In the genomic region with DNA sequence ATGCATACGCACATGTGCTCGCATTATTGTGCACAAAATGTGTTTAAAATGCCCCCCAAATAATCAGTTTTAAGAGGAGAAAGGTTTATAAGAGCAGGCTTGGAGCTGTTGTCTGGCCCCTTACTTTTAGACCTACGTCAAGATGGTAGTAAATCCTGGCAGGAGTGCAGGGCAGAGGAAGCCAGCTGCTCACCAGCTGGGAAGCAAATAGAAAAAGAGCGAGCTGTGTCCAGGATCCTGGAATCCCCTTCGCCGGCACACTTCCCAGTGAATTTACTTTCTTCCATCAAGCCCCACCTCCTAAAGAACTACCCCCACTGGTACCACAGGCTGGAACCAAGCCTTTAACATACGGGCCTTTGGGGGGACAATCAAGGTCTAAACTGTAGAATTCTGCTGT, we compare ENCODE assay signal across 34 mouse cellular contexts. TPM values are rescaled to one million over a fixed set of nuclear protein-coding genes. Genes with fewer than 3 reads are reported as not detected.
DNase-seq lines count a peak whose midpoint lies in the region; ATAC-seq and TF ChIP-seq lines count a peak whose summit lies in the region.
"Had no signal": no experiment of that assay in that cellular context is flagged by ENCODE, and none has a peak within 500 bp of the region (broad histone marks: within the 10 kb centered on the region; RNA-seq: fewer than 3 reads in every experiment).

No protein-coding gene starts in this region.

- 77% methylated on average over 7 of the region's 7 CpGs for WGBS in heart, embryonic 13.5 days
- 70% methylated on average over 7 of the region's 7 CpGs for WGBS in kidney, postnatal 0 days

- peaks cover 27% of the 10 kb centered on the region for H3K4me1 ChIP-seq in heart, embryonic 13.5 days
- H3K4me1 ChIP-seq in kidney, postnatal 0 days (replicated peaks; ENCODE audit: insufficient read depth, low read length) = no peaks in the 10 kb centered on the region
- H3K4me1 ChIP-seq: forebrain, embryonic 13.5 days; hindbrain, embryonic 13.5 days; liver, embryonic 13.5 days had no signal

- peak overlapping the region; percentile 70 for H3K27ac ChIP-seq in heart, embryonic 13.5 days (replicated peaks)
- no peak overlapping the region for H3K27ac ChIP-seq in kidney, postnatal 0 days
- H3K27ac ChIP-seq: forebrain, embryonic 13.5 days; hindbrain, embryonic 13.5 days; limb, embryonic 13.5 days; liver, embryonic 13.5 days; lung, embryonic 15.5 days had no signal

- H3K36me3 ChIP-seq in heart, embryonic 13.5 days = peaks cover 49% of the 10 kb centered on the region
- H3K36me3 ChIP-seq in kidney, postnatal 0 days (ENCODE audit: insufficient read depth, low read length) = no peaks in the 10 kb centered on the region
- H3K36me3 ChIP-seq: hindbrain, embryonic 13.5 days; limb, embryonic 13.5 days; liver, embryonic 13.5 days; lung, embryonic 15.5 days had no signal

- no peak overlapping the region for H3K4me3 ChIP-seq in heart, embryonic 13.5 days
- no peak overlapping the region for H3K4me3 ChIP-seq in kidney, postnatal 0 days (replicated peaks; ENCODE audit: low read depth, low read length)
- H3K4me3 ChIP-seq: forebrain, embryonic 13.5 days; hindbrain, embryonic 13.5 days; limb, embryonic 13.5 days; liver, embryonic 13.5 days; lung, embryonic 15.5 days had no signal

- peak overlapping the region; percentile 28; the same call in 1 of the 2 replicates for H3K9ac ChIP-seq in heart, embryonic 13.5 days
- H3K9ac ChIP-seq in kidney, postnatal 0 days (ENCODE audit: low read depth, low read length) = no peak overlapping the region
- H3K9ac ChIP-seq: forebrain, embryonic 13.5 days; hindbrain, embryonic 13.5 days; limb, embryonic 13.5 days; liver, embryonic 13.5 days; lung, embryonic 15.5 days had no signal

- ATAC-seq in heart, embryonic 13.5 days (ENCODE audit: extremely low read depth, insufficient number of reproducible peaks, low FRiP score, low TSS enrichment) = no peak
- no peak for ATAC-seq in kidney, postnatal 0 days (replicated peaks; ENCODE audit: low FRiP score, low read depth)
- ATAC-seq: forebrain, embryonic 13.5 days; intestine, embryonic 16.5 days; midbrain, embryonic 16.5 days had no signal

- H3K4me2 ChIP-seq in heart, embryonic 13.5 days = peak overlapping the region; percentile 22
- H3K4me2 ChIP-seq in kidney, postnatal 0 days (ENCODE audit: low read length) = no peak overlapping the region
- H3K4me2 ChIP-seq: forebrain, embryonic 13.5 days; hindbrain, embryonic 13.5 days; limb, embryonic 13.5 days; liver, embryonic 13.5 days; lung, embryonic 15.5 days; midbrain, embryonic 11.5 days had no signal

- no peak for TF ChIP-seq CTCF in kidney, postnatal 0 days (IDR thresholded peaks at IDR 0.05; ENCODE audit: low read depth)

- intact Hi-C loops in heart, postnatal 10 days (cut with DNase I) = no loop called here

- peak; percentile 55 to 57 for DNase-seq in cerebellum, postnatal 10 days
- DNase-seq in cerebellum, adult 9-10 months = no peak
- DNase-seq in heart, postnatal 10 days = no peak
- DNase-seq in kidney, postnatal 0 days (ENCODE audit: low spot score) = peak; percentile 4
- DNase-seq in kidney, adult 18-20 months = no peak
- DNase-seq in R1 (ENCODE audit: low read depth, low spot score) = peak; percentile 28
- DNase-seq: adrenal gland, adult 8-10 months; cerebellum, adult 2 months; cerebellum, postnatal 36 days; gastrocnemius, postnatal 25 days; heart, postnatal 36 days; kidney, adult 9 months; kidney, postnatal 14 days; layer of hippocampus, adult 9-11 months; liver, embryonic 13.5 days; lung, postnatal 36 days; spleen, adult 18-20 months; thymus, postnatal 14 days had no signal

- H3K9me3 ChIP-seq in heart, embryonic 13.5 days = no peaks in the 10 kb centered on the region
- H3K9me3 ChIP-seq in kidney, postnatal 0 days (replicated peaks; ENCODE audit: low read length) = no peaks in the 10 kb centered on the region
- H3K9me3 ChIP-seq: forebrain, embryonic 13.5 days; hindbrain, embryonic 13.5 days; limb, embryonic 13.5 days; liver, embryonic 13.5 days; lung, embryonic 15.5 days had no signal

- H3K27me3 ChIP-seq in heart, embryonic 13.5 days (replicated peaks) = no peaks in the 10 kb centered on the region
- H3K27me3 ChIP-seq in kidney, postnatal 0 days (ENCODE audit: insufficient read depth, low read length) = no peaks in the 10 kb centered on the region
- H3K27me3 ChIP-seq: forebrain, embryonic 13.5 days; hindbrain, embryonic 13.5 days; limb, embryonic 13.5 days; liver, embryonic 13.5 days; lung, embryonic 15.5 days had no signal

RNA-seq across cellular contexts. Expression of gene Krcc1, which starts 30.6 kb away (rescaled TPM):
- polyA plus RNA-seq in heart, embryonic 13.5 days (2015; fragmentation: Nextera tagmentation; extraction: Ambion mirVana) = 48.5 and 57.4 TPM in 2 replicates
- 10 to 100 TPM; 51.0 to 55.9 TPM for total RNA-seq in heart, postnatal 10 days (2021)
- polyA plus RNA-seq in kidney, postnatal 0 days (2015; fragmentation: Nextera tagmentation; extraction: Ambion mirVana) = 90.7 and 93.1 TPM in 2 replicates

RNA-seq across cellular contexts. Expression of gene Fabp1, which starts 41.2 kb away (rescaled TPM):
- 0.48 and 5.6 TPM in 2 replicates for polyA plus RNA-seq in heart, embryonic 13.5 days (2015; fragmentation: Nextera tagmentation; extraction: Ambion mirVana)
- not detected for total RNA-seq in heart, postnatal 10 days (2021)
- 2.4 and 2.9 TPM in 2 replicates for polyA plus RNA-seq in kidney, postnatal 0 days (2015; fragmentation: Nextera tagmentation; extraction: Ambion mirVana)
- total RNA-seq: CH12.LX; ES-E14; gastrocnemius, postnatal 25 days; heart, postnatal 36 days; left cerebral cortex, postnatal 14 days; megakaryocyte, adult 5-6 weeks; neutrophil, adult 5-6 weeks had no signal
- polyA plus RNA-seq: C2C12; cerebellum, adult 2 months; embryonic facial prominence, embryonic 11.5 days; forebrain, embryonic 13.5 days; hindbrain, embryonic 13.5 days; midbrain, embryonic 11.5 days; midbrain, embryonic 16.5 days; neural tube, embryonic 11.5 days had no signal

Comparison
In these comparisons a context has a peak if more than half of its experiments do, and no peak if none do; other contexts are left out.
1. DNase-seq: peak in cerebellum, postnatal 10 days (2 of 2), kidney, postnatal 0 days (single experiment) and R1 (single experiment); none in cerebellum, adult 9-10 months (single experiment), heart, postnatal 10 days (0 of 2) and kidney, adult 18-20 months (single experiment).